Mouse (Mus musculus) limb, embryonic 14.5 days (tissue): ENCODE measurements around the gene Atp8b5. TPM values are rescaled to one million over a fixed set of nuclear protein-coding genes. Genes with fewer than 3 reads are reported as not detected.

Experiments used
- ATAC-seq: fragments of 200-750 bp; cut with Nextera tagmentation; 2 replicates; pipeline ENCODE4 v1.8.0; 2017; ENCODE audit warnings: low read depth, moderate number of reproducible peaks, moderate TSS enrichment; ENCODE audit not compliant: low FRiP score
- DNase-seq: peaks from one replicate; pipeline ENCODE4 v3.0.0-alpha.2; 2015; ENCODE audit warnings: low spot score
- H3K27ac ChIP-seq: fragments of 300-500 bp; sonication (generic); replicated peaks from 2 replicates; pipeline ENCODE4 v1.5.1; 2014; ENCODE audit warnings: low read depth, mild to moderate bottlenecking, low read length, moderate library complexity, mixed read lengths
- H3K27me3 ChIP-seq: fragments of 300-500 bp; sonication (generic); 2 replicates; pipeline ENCODE4 v1.6.1; 2014; ENCODE audit warnings: low read length, mixed read lengths; ENCODE audit not compliant: control insufficient read depth, insufficient read depth
- H3K36me3 ChIP-seq: fragments of 300-500 bp; sonication (generic); 2 replicates; pipeline ENCODE4 v1.6.1; 2014; ENCODE audit warnings: mild to moderate bottlenecking, low read length, moderate library complexity, mixed read lengths; ENCODE audit not compliant: control insufficient read depth, insufficient read depth
- H3K4me1 ChIP-seq: fragments of 300-500 bp; sonication (generic); 2 replicates; pipeline ENCODE4 v1.6.1; 2014; ENCODE audit warnings: antibody characterized with exemption, low read length, mixed read lengths; ENCODE audit not compliant: control insufficient read depth, insufficient read depth
- H3K4me2 ChIP-seq: fragments of 300-500 bp; sonication (generic); replicated peaks from 2 replicates; pipeline ENCODE4 v1.6.1; 2014; ENCODE audit warnings: low read depth, mild to moderate bottlenecking, low read length, moderate library complexity; ENCODE audit not compliant: severe bottlenecking
- H3K4me3 ChIP-seq: fragments of 300-500 bp; sonication (generic); replicated peaks from 2 replicates; pipeline ENCODE4 v1.5.1; 2014; ENCODE audit warnings: low read length
- H3K9ac ChIP-seq: fragments of 300-500 bp; sonication (generic); 2 replicates; pipeline ENCODE4 v1.6.1; 2014; ENCODE audit warnings: mild to moderate bottlenecking, low read depth, low read length, moderate library complexity; ENCODE audit not compliant: severe bottlenecking
- H3K9me3 ChIP-seq: fragments of 300-500 bp; sonication (generic); 2 replicates; pipeline ENCODE4 v1.6.1; 2016; ENCODE audit warnings: low read length; ENCODE audit not compliant: control insufficient read depth
- POLR2A ChIP-seq: fragments of 200-500 bp; IDR thresholded peaks from 2 replicates; pipeline ENCODE4 v1.8.0; 2012; ENCODE audit warnings: inconsistent platforms, mild to moderate bottlenecking, moderate library complexity, borderline replicate concordance; ENCODE audit not compliant: insufficient read depth, insufficient read length; ENCODE audit errors: extremely low read depth
- WGBS: fragments of 180-500 bp; shearing (Covaris S2); extraction: QIAGEN DNeasy Blood & Tissue Kit; methylation state at CpG from one replicate; pipeline ENCODE4 v1.1.7; 2014; 5-methylcytosine and 5-hydroxymethylcytosine counted together
- polyA plus RNA-seq, 2 experiments: library from polyadenylated mRNA; depleted of rRNA in 1 of 2; stranded (reverse) in 1 of 2; unstranded in 1 of 2; fragments of >200 nt; fragmentation: Nextera tagmentation in 1 of 2; extraction: Ambion mirVana in 1 of 2; gene quantifications; 2 replicates each; pipeline versions ENCODE4 v1.2.1 to v1.2.3; 2012 to 2014

Gene Atp8b5
- polyA plus RNA-seq, 2 experiments, result 0.52 to 1.3 TPM

GRCm38 (mm10) chr4:43340096-43340804 is 73.3 kb downstream of the Atp8b5 start:
- H3K9me3 ChIP-seq, result no peaks in the 10 kb centered on the region
- no peaks in the 10 kb centered on the region for H3K4me1 ChIP-seq
- H3K36me3 ChIP-seq, result no peaks in the 10 kb centered on the region
- H3K4me2 ChIP-seq, result no peak overlapping the region
- DNase-seq, result no peak
- no peaks in the 10 kb centered on the region for H3K27me3 ChIP-seq
- no peak for ATAC-seq
- H3K4me3 ChIP-seq, result no peak overlapping the region
- no peak overlapping the region for H3K9ac ChIP-seq
- no peak for TF ChIP-seq POLR2A
- 53% methylated on average over 4 of the region's 4 CpGs for WGBS
- H3K27ac ChIP-seq, result no peak overlapping the region

DNA sequence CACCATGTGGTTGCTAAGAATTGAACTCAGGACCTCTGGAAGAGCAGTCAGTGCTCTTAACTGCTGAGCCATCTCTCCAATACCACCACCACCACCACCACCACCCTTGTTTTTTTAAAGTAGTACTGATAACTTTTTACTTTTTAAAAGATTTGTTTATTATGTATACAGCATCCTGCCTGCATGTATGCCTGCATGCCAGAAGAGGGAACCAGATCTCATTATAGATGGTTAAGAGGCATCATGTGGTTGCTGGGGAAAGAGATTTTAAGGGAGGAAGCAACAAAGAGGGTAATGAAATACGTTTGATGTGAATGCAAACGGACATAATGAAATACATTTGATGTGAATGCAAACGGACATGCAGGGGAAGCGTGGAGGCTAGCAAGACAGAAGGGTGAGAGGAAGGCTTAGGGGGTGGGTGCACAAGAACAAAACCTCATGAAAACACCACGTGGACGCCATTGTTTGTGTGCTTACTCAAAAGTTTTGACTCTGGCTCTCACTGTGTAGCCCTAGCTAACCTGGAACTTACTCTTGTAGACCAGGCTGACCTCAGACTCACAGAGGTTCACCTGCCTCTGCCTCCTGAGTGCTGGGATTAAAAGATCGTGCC is 74.4 kb downstream of the Atp8b5 start:
- Histone ChIP-seq H3K4me2 (no peak overlapping the region), H3K9ac (no peak overlapping the region), H3K4me3 (no peak overlapping the region), H3K9me3 (no peaks in the 10 kb centered on the region), H3K4me1 (no peaks in the 10 kb centered on the region), H3K27ac (no peak overlapping the region), H3K36me3 (no peaks in the 10 kb centered on the region), H3K27me3 (no peaks in the 10 kb centered on the region)
- 82% methylated on average over 7 of the region's 7 CpGs for WGBS
- DNase-seq, result no peak
- no peak for ATAC-seq
- no peak for TF ChIP-seq POLR2A

DNA sequence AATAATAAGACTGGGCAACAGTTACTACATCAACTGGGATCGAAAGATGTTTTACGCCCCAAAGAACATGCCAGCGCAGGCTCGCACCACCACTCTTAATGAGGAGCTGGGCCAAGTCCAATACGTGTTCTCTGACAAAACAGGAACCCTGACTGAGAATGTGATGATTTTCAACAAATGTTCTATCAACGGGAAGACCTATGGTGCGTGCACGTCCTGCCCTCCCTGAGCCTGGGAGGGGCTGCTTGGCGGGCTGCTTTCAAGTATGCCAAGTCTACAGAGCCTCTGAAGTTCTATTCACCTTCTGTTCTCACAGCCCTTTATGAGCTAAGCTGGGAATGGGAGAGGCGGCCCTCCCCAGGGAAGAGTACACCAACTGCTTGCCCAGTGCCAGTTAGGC is 75.5 kb downstream of the Atp8b5 start:
- H3K4me3 ChIP-seq, result no peak overlapping the region
- no peaks in the 10 kb centered on the region for H3K27me3 ChIP-seq
- TF ChIP-seq POLR2A, result no peak
- no peak for DNase-seq
- ATAC-seq, result no peak
- WGBS, result 87% methylated on average over 10 of the region's 10 CpGs
- no peaks in the 10 kb centered on the region for H3K36me3 ChIP-seq
- H3K4me1 ChIP-seq, result no peaks in the 10 kb centered on the region
- H3K9ac ChIP-seq, result no peak overlapping the region
- H3K27ac ChIP-seq, result no peak overlapping the region
- no peak overlapping the region for H3K4me2 ChIP-seq
- H3K9me3 ChIP-seq, result no peaks in the 10 kb centered on the region

DNA sequence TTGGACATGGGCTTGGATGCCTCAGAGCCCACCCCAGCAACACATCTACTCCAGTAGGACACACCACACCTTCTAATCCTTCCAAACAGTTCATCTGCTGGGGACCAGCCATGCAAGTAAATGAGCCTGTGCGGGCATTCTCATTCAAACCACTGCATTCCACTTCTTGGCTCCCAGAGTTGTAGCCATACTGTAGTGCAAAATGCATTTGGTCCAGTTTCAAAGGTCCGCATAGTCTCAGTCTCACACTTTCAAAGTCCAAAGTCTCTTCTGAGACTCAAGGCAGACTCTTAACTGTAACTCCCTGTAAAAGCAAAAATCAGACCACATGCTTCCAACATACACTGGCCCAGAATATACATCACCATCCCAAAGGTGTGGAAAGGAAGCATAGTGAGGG is 78.0 kb downstream of the Atp8b5 start:
- Histone ChIP-seq H3K9me3 (no peaks in the 10 kb centered on the region), H3K9ac (no peak overlapping the region), H3K4me3 (no peak overlapping the region), H3K4me1 (no peaks in the 10 kb centered on the region), H3K27me3 (no peaks in the 10 kb centered on the region), H3K27ac (no peak overlapping the region), H3K4me2 (no peak overlapping the region), H3K36me3 (no peaks in the 10 kb centered on the region)
- no peak for TF ChIP-seq POLR2A
- no peak for ATAC-seq
- DNase-seq, result no peak
- WGBS, result 77% methylated on average over 2 of the region's 2 CpGs

- no peaks in the 10 kb centered on the region for H3K9me3 ChIP-seq
- no peak overlapping the region for H3K4me2 ChIP-seq
- H3K4me3 ChIP-seq, result no peak overlapping the region
- ATAC-seq (no peak), DNase-seq (no peak)
- no peak for TF ChIP-seq POLR2A
- H3K36me3 ChIP-seq, result no peaks in the 10 kb centered on the region
- H3K27ac ChIP-seq, result no peak overlapping the region
- H3K4me1 ChIP-seq, result no peaks in the 10 kb centered on the region
- WGBS, result 81% methylated on average over 5 of the region's 5 CpGs
- no peak overlapping the region for H3K9ac ChIP-seq
- H3K27me3 ChIP-seq, result no peaks in the 10 kb centered on the region
Measured at GRCm38 (mm10) chr4:43349206-43349605, 82.2 kb downstream of the Atp8b5 start.

- ATAC-seq (no peak), DNase-seq (no peak)
- WGBS, result 85% methylated on average over 6 of the region's 6 CpGs
- Histone ChIP-seq H3K27me3 (no peaks in the 10 kb centered on the region), H3K9ac (no peak overlapping the region), H3K9me3 (no peaks in the 10 kb centered on the region), H3K4me3 (no peak overlapping the region), H3K4me2 (no peak overlapping the region), H3K27ac (no peak overlapping the region), H3K36me3 (no peaks in the 10 kb centered on the region), H3K4me1 (no peaks in the 10 kb centered on the region)
- no peak for TF ChIP-seq POLR2A
Measured at GRCm38 (mm10) chr4:43350038-43350560, 83.1 kb downstream of the Atp8b5 start.
